Mouse (Mus musculus): ENCODE data around the gene Exoc3l. TPM values are rescaled to one million over a fixed set of nuclear protein-coding genes. Genes with fewer than 3 reads are reported as not detected.
A peak's percentile ranks its signal among the peaks of the same experiment; 100 is the strongest.

Exoc3l gene
- polyA plus RNA-seq (2016; fragmentation: Nextera tagmentation; extraction: Ambion mirVana), result 10.4 and 11.2 TPM in 2 replicates

DNA sequence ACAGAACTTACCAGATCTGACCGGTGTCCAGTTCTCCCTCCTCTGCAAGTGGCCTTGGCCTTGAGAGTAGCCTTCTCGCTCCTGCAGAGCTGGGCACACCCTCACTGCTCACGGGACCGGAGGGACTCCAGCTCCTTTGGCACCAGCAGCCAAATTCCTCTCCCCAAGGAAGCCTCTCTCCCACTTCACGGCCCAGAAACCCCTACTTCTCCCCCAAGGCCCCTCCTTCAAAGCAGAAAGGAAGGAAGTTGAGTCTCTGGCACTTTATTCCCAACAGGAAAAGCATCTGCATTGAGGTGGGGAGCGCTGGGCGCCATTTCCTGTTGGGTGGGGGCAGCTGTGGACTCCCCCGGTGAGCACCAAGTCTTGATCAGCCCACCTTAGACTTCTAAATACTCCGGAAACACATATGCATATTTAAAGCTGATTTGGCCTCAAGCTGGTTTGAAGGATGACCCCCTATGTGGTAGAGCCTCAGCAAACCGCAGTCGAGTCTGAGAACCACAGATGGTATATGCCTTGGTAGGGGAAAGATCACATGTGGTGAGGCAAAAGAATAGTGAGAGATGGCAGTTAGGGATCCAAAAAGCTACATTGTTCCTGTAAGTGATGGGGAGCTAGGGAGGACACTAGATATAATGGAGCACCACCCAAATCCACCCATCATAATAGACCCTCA lies at the start of gene Exoc3l:
Gene Exoc3l (minus strand): TSS at position 207 of the 679 bp plus-strand sequence.
- H3K9me3 ChIP-seq, result no peaks in the 10 kb centered on the region
- peak within 1 kb of the TSS; percentile 86 for H3K4me3 ChIP-seq (replicated peaks)
- no peak within 1 kb of the TSS for H3K9ac ChIP-seq
- H3K27me3 ChIP-seq, result peaks cover 20% of the 10 kb centered on the region
- H3K36me3 ChIP-seq (replicated peaks), result peaks cover 20% of the 10 kb centered on the region
- ATAC-seq (ENCODE audit: low FRiP score), result no peak
- 74% methylated on average over 11 of the region's 11 CpGs for WGBS
- peaks cover 19% of the 10 kb centered on the region for H3K4me1 ChIP-seq
- no peak within 1 kb of the TSS for H3K27ac ChIP-seq
- H3K4me2 ChIP-seq, result peak within 1 kb of the TSS; percentile 98

DNA sequence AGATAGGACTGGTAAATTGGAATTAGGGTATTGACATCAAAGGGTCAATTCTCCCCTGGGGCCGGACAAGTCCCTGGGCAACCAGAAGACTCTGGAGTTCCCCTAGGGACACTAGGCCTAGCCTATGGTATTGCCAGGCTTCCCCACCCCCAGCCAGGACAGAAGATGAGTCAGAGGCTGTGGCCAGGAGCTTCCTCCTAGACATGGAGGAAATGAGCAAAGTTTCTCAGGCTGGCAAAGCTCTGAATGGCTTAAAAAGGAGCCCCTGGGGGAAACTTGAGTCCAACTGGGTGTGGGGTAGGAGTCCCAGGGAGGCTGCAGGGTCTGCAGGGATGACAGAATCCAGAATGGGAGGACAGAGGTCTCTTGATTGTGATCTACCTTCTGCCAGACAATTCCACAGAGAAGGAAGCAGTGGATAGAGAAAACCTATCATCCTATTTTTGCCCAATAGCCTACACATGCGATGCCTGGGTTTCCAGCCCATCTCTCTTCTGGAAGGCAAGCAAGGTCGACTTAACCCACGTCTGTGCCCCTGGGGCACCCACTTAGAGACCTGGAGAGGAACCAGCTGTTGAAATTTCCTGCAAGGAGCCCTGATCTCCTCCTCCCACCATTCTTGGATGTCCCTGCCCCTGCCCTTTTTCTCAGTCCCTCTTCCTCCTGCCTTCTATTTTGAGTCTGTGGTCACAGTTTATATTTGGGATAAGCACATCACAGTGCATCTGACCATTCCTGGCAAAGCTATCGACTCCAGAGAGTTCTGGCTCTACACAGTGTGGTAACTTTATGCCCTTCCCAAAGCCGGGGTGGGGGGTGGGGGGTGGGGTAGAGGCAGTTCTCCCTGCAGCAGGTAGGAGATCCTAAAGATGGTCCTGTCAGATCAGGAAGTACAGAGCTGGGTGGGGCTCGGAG lies 49.4 kb upstream of the Exoc3l start:
- no peak overlapping the region for H3K9ac ChIP-seq
- H3K9me3 ChIP-seq, result no peaks in the 10 kb centered on the region
- no peak overlapping the region for H3K4me3 ChIP-seq (replicated peaks)
- no peaks in the 10 kb centered on the region for H3K36me3 ChIP-seq (replicated peaks)
- peaks cover 34% of the 10 kb centered on the region for H3K4me1 ChIP-seq
- WGBS, result 67% methylated on average over 7 of the region's 7 CpGs
- peak overlapping the region; percentile 68; the same call in 1 of the 2 replicates for H3K4me2 ChIP-seq
- no peak for ATAC-seq (ENCODE audit: low FRiP score)
- H3K27ac ChIP-seq, result 0 out of 2 replicates have a peak overlapping the region, but pooled peaks have one; percentile 1
- peaks cover 7% of the 10 kb centered on the region for H3K27me3 ChIP-seq

DNA sequence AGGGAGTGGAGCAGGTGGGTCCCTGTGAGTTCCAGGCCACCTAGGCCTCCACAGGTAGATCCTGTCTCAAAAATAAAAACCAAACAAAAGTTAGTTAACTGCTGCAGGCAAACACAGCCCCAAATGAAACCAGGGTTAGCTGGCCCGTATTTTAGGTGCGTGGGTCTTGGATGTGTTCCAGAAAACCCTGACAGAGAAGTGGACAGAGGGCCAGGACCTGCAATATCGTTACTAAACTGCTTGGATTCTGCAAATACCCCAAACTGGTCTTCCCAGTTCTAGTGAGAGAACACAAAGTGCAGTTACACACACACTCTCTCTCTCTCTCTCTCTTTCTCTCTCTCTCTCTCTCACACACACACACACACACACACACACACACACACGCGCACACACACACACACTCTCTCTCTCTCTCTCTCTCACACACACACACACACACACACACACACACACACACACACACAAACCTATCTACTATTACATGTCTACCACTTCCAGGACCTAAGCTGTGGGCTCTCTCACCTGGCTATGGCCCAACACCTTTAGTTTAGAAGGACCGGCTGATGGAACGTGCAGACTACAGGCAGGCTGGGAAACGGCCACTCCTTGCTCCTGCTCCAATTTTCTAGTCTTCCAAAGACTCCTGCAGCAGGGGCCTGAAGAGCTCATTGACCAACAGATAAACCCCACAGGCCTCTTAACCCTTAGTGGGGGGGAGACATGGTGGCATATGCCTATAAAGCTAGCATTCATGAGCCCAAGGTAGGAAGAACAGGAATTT lies 48.1 kb upstream of the Exoc3l start:
- Histone ChIP-seq H3K9ac (no peak overlapping the region), H3K4me2 (no peak overlapping the region), H3K27ac (no peak overlapping the region), H3K36me3 (replicated peaks) (no peaks in the 10 kb centered on the region), H3K4me3 (replicated peaks) (no peak overlapping the region), H3K4me1 (peaks cover 22% of the 10 kb centered on the region), H3K9me3 (no peaks in the 10 kb centered on the region), H3K27me3 (peaks cover 7% of the 10 kb centered on the region)
- 71% methylated on average over 8 of the region's 8 CpGs for WGBS
- no peak for ATAC-seq (ENCODE audit: low FRiP score)

DNA sequence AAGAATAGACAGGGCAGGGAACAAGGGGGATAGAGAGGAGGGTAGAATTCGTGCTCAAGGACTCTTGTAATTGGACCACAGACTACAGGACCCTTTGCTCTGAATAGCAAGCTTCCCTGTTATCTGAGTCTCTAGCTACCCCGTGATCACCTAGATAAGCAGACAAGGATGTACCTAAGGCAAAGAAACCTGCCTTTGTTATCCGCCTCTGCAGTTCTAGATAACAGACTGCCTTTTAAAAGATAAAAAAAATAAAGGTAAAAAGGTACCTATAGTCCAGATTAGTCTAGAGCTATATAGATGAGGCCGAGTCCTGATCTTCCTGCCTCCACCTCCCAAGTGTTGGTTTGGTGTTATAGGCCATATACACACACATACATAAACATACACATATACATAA lies 46.9 kb upstream of the Exoc3l start:
- Histone ChIP-seq H3K9me3 (no peaks in the 10 kb centered on the region), H3K4me3 (replicated peaks) (no peak overlapping the region), H3K4me2 (no peak overlapping the region), H3K9ac (no peak overlapping the region), H3K27me3 (peaks cover 8% of the 10 kb centered on the region), H3K36me3 (replicated peaks) (no peaks in the 10 kb centered on the region), H3K4me1 (peaks cover 19% of the 10 kb centered on the region), H3K27ac (no peak overlapping the region)
- no peak for ATAC-seq (ENCODE audit: low FRiP score)
- WGBS, result 70% methylated on average over 4 of the region's 4 CpGs

DNA sequence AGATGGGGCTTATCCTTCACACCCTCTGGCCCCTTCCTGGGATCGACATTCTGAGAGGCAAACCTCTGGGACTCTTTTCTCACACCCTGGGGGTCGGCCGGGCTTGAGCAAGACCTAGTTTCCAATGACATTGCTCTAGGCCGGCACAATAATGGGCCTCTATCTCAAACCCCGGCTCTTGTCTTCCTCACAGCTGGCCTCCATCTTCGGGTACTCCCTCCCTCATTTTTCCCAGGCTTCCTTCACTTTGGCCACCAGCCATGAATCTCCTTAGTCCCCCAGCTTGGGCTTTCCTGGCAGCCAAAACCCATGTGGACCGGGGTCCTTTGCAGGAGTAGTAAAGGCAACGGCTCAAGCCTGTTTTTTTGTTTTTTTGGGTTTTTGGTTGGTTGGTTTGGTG lies 45.5 kb upstream of the Exoc3l start:
- ATAC-seq (ENCODE audit: low FRiP score), result no peak

DNA sequence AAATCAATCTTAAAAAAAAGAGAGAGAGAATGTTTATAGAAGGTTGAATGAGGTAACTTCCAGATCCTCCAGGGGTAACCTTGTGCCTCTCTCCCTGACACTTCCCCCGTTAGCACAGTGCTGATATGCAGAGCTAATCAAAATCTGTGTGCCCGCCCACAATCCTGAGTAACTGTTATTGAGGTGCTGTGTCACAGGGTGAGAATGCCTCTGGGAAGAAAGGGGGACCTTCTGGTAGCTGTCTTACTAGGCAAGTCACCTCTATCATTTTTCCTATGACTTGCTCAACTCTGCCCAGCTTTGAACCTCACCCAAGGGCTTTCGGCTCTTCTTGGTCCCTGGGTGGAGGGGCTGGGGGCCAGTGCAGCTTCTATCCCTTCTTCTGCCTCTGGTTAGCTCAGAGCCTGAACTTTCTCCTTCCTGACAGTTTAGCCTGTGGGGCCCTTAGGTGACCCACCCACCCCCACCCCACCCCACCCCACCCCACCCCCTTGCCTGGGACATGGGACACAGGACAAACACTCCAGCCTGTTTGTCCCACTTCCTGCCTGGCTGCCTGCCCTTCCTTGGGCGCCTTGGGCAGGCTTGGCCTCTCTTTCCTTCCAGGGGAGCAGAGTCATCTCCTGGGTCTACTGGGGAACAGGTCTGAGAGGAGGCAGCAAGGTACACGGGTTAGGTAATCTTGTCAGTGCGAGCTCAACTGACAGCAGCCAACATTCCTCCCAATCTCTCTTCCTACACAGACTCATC lies 44.2 kb upstream of the Exoc3l start:
- H3K4me2 ChIP-seq, result no peak overlapping the region
- no peak overlapping the region for H3K4me3 ChIP-seq (replicated peaks)
- 0 out of 2 replicates have a peak, but pooled peaks cover 4% of the 10 kb centered on the region for H3K27me3 ChIP-seq
- no peaks in the 10 kb centered on the region for H3K9me3 ChIP-seq
- no peak overlapping the region for H3K27ac ChIP-seq
- no peak overlapping the region for H3K9ac ChIP-seq
- H3K4me1 ChIP-seq, result no peaks in the 10 kb centered on the region; the same call in 1 of the 2 replicates
- no peak for ATAC-seq (ENCODE audit: low FRiP score)
- WGBS, result 86% methylated on average over 6 of the region's 6 CpGs
- peaks cover 18% of the 10 kb centered on the region for H3K36me3 ChIP-seq (replicated peaks)

More for the DNA sequence above, 45.5 kb upstream of the Exoc3l start:
- 0 out of 2 replicates have a peak, but pooled peaks cover 5% of the 10 kb centered on the region for H3K27me3 ChIP-seq
- no peak overlapping the region for H3K9ac ChIP-seq
- H3K9me3 ChIP-seq, result no peaks in the 10 kb centered on the region
- no peak overlapping the region for H3K27ac ChIP-seq
- 49% methylated on average over 8 of the region's 8 CpGs for WGBS
- peaks cover 7% of the 10 kb centered on the region for H3K4me1 ChIP-seq
- H3K36me3 ChIP-seq (replicated peaks), result peaks cover 5% of the 10 kb centered on the region
- no peak overlapping the region for H3K4me2 ChIP-seq
- no peak overlapping the region for H3K4me3 ChIP-seq (replicated peaks)

DNA sequence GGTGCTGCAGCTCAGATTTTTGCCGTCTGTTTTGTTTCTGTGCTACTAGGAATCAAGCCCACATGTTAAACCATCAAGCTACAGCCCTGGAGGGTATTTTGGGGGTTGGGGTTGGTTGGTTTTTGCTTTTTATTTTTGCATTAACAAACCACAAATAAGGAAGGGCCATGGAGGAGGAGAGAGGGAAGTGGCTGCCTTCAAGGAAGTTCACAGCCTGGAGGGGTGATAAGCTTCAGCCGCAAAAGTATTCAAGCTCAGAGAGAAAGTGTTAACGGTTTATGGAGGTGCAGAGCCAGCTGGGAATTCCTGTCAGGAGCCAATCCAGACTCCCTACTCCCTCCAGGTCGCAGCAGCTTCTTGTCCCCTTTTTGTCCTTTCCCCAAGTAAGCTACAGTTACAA lies 43.1 kb upstream of the Exoc3l start:
- peaks cover 29% of the 10 kb centered on the region for H3K36me3 ChIP-seq (replicated peaks)
- no peak for ATAC-seq (ENCODE audit: low FRiP score)
- H3K4me1 ChIP-seq, result no peaks in the 10 kb centered on the region; the same call in 1 of the 2 replicates
- no peak overlapping the region for H3K9ac ChIP-seq
- no peak overlapping the region for H3K4me3 ChIP-seq (replicated peaks)
- H3K4me2 ChIP-seq, result no peak overlapping the region
- H3K27me3 ChIP-seq, result 0 out of 2 replicates have a peak, but pooled peaks cover 4% of the 10 kb centered on the region
- WGBS, result 74% methylated on average over 4 of the region's 4 CpGs
- no peaks in the 10 kb centered on the region for H3K9me3 ChIP-seq
- no peak overlapping the region for H3K27ac ChIP-seq

DNA sequence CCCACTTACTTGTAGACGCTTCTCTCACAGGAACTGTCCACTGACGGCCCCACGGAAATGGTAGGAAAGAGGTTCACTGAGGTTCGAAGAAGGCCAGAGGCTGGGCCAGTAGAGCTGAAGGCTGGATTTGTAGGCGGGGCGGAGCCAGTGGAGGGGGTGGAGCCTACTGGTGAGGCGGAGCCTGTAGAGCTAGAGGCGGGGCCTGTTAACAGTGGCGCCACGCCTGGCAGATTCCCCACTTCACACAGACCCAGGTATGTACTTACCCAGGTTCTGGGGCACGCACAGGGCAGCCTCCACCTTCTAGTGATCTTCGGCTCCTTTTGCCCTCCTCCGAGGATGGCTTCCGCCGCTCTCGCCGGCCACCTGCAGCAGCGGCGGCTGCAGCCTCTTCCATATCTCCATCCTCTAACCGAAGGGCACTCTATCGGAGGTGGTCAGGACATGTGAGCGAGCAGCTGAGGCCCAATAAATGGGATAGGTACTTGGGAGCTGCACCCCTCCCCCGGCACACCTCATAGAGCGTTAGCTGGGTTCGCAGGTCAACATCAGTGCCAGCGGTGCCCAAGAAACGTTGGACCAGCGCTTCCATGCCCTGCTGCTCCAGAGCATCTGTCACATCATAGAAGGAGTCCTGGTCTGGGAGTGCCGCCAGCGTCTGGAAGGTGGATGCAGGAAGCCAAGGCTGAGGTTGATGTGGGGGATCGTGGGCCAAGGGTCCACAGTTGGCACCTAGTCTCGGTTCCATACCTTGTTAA lies 40.7 kb upstream of the Exoc3l start:
- H3K27me3 ChIP-seq, result 0 out of 2 replicates have a peak, but pooled peaks cover 4% of the 10 kb centered on the region
- WGBS, result 41% methylated on average over 32 of the region's 32 CpGs
- H3K4me3 ChIP-seq (replicated peaks), result no peak overlapping the region
- ATAC-seq (ENCODE audit: low FRiP score), result peak; percentile 37; the same call in 1 of the 2 replicates
- no peak overlapping the region for H3K4me2 ChIP-seq
- H3K27ac ChIP-seq, result no peak overlapping the region
- H3K36me3 ChIP-seq (replicated peaks), result peaks cover 52% of the 10 kb centered on the region
- no peaks in the 10 kb centered on the region for H3K9me3 ChIP-seq
- H3K4me1 ChIP-seq, result no peaks in the 10 kb centered on the region; the same call in 1 of the 2 replicates
- no peak overlapping the region for H3K9ac ChIP-seq

DNA sequence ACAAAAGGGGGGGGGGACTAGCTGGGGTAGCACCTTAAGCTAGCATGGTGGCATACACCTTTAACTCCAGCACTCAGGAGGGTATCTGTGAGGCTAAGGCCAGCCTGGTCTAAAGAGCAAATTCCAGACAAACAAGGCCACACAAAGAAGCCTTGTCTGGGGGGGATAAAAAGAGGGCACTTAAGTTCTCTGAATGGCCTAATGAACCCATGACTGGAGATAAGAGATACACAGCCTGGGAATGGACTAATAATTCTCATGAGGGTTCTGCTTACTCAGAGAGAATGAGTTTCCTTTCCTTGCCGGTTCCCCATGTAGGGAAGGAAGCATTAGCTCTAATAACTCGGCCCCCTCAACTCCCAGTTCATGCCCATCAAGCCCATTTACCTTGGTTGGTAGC lies 36.6 kb upstream of the Exoc3l start:
- Histone ChIP-seq H3K27me3 (0 out of 2 replicates have a peak, but pooled peaks cover under 1% of the 10 kb centered on the region), H3K4me1 (peaks cover under 1% of the 10 kb centered on the region), H3K9me3 (no peaks in the 10 kb centered on the region), H3K36me3 (replicated peaks) (peaks cover 90% of the 10 kb centered on the region), H3K9ac (no peak overlapping the region), H3K27ac (no peak overlapping the region), H3K4me2 (no peak overlapping the region), H3K4me3 (replicated peaks) (no peak overlapping the region)
- WGBS, result 68% methylated on average over 2 of the region's 2 CpGs
- ATAC-seq (ENCODE audit: low FRiP score), result no peak

DNA sequence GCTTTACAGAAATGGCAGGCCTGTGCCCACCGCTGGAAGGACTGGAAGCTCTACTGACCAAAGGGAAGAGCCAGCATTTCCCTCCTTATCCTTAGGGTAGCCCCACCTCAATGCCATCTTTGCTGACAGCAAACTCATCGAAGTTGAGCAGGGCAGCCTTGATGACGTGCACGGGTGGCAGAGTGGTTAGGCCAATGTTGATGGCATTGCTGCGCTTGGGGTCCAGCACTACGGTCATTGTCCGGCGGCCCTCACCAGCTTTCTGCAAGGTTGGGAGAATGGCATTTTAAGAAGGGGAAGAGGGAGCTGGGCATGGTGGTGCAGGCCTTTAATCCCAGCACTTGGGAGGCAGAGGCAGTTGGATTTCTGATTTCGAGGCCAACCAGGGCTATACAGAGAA lies 36.0 kb upstream of the Exoc3l start:
- no peak for ATAC-seq (ENCODE audit: low FRiP score)
- Histone ChIP-seq H3K4me2 (no peak overlapping the region), H3K9me3 (no peaks in the 10 kb centered on the region), H3K4me1 (peaks cover 7% of the 10 kb centered on the region), H3K36me3 (replicated peaks) (peaks cover 90% of the 10 kb centered on the region), H3K27me3 (no peaks in the 10 kb centered on the region), H3K27ac (no peak overlapping the region), H3K9ac (no peak overlapping the region), H3K4me3 (replicated peaks) (no peak overlapping the region)
- 94% methylated on average over 9 of the region's 9 CpGs for WGBS

DNA sequence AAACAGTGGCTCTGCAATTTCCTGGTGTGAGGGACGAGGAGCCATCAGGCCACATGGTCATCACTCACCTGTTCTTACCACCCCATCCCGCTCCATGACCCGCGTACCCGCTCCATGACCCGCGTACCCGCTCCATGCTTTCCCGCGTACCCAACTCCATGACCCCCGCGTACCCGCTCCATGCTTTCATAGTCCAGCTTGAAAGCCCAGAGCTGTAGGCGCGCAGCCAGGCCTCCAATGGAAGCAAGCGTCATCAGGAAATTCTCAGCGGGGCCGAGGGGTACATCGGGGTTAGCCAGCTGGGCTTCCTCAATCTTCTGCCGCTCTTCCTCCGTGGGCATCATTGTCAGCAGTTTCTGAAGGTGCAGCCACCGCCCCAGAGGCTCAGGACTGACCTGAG lies 35.6 kb upstream of the Exoc3l start:
- Histone ChIP-seq H3K4me1 (peaks cover 9% of the 10 kb centered on the region), H3K36me3 (replicated peaks) (peaks cover 85% of the 10 kb centered on the region), H3K27me3 (no peaks in the 10 kb centered on the region), H3K9me3 (no peaks in the 10 kb centered on the region), H3K4me3 (replicated peaks) (no peak overlapping the region), H3K4me2 (no peak overlapping the region), H3K9ac (no peak overlapping the region), H3K27ac (no peak overlapping the region)
- WGBS, result 97% methylated on average over 22 of the region's 22 CpGs
- ATAC-seq (ENCODE audit: low FRiP score), result no peak
